Mouse (Mus musculus): Measurements from ENCODE around the gene Samhd1.
A peak's percentile ranks its signal among the peaks of the same experiment; 100 is the strongest.

DNA sequence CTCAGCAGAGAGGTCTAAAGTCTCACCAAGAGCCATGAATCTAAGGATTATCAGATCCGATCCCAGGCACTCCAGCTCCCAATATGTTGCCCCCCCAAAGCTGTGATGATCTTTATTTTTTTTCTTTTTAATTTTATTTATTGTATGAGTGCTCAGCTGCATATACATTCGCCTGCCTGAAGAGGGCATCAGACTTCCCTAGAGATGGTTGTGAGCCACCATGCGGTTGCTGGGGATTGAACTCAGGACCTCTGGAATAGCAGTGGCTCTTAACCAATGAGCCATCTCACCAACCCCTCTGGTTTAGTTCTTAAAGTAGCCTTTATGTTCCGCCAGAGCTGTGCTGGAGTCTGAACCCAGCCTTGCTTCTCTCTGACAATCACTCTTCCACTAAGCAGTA is 81.3 kb downstream of the Samhd1 start:
- peak; percentile 52 for TF ChIP-seq CTCF (IDR thresholded peaks at IDR 0.05)
- no peak for TF ChIP-seq EP300 (IDR thresholded peaks at IDR 0.05)

All from lung, postnatal 0 days (tissue).